Mouse (Mus musculus) left cerebral cortex, adult 8-10 months (tissue): ENCODE results near the gene Bcl9l. TPM values are rescaled to one million over a fixed set of nuclear protein-coding genes. Genes with fewer than 3 reads are reported as not detected.
"Not testable (repeated sequence)": the region's sequence is repeated elsewhere in the genome, so short reads cannot be mapped to it uniquely, and the experiment has no call there.

ENCODE experiments used
- DNase-seq, 2 experiments: peaks; one replicate each; pipeline ENCODE4 v3.0.0; 2022; ENCODE audit warnings: low spot score in 2 of 2
- total RNA-seq, 4 experiments: library from RNA; stranded (reverse); gene quantifications; 2 replicates each; pipeline ENCODE4 v1.2.4; 2022

The Bcl9l gene
- 10 to 100 TPM; 60.4 to 67.8 (median 61.9) TPM for total RNA-seq

- peak; percentile 81 to 87 for DNase-seq
Measured at GRCm38 (mm10) chr9:44482552-44482951, at the start of gene Bcl9l. Bcl9l (plus strand) TSS chr9:44482825.

- DNase-seq: no peak
Measured at GRCm38 (mm10) chr9:44435747-44436146, 46.9 kb upstream of the Bcl9l start.

GRCm38 (mm10) chr9:44440961-44441360 lies 41.7 kb upstream of the Bcl9l start, which contains the start of gene Foxr1:
Foxr1 (minus strand) TSS chr9:44441136.
- DNase-seq: no peak

GRCm38 (mm10) chr9:44444402-44445025 lies 38.1 kb upstream of the Bcl9l start:
- not testable (repeated sequence) for DNase-seq

GRCm38 (mm10) chr9:44450387-44450786 lies 32.2 kb upstream of the Bcl9l start:
- DNase-seq: no peak

GRCm38 (mm10) chr9:44454132-44454890 lies 28.3 kb upstream of the Bcl9l start:
- DNase-seq: peak in 1 of 2 experiments; percentile 89

GRCm38 (mm10) chr9:44454891-44455220 lies 27.8 kb upstream of the Bcl9l start, which contains the start of gene Upk2:
Upk2 (minus strand) TSS chr9:44454976.
- DNase-seq: no peak

- DNase-seq: peak; percentile 63 to 95
Measured at GRCm38 (mm10) chr9:44457035-44457742, 25.4 kb upstream of the Bcl9l start.

- DNase-seq: no peak
Measured at GRCm38 (mm10) chr9:44461950-44462349, 20.7 kb upstream of the Bcl9l start.

GRCm38 (mm10) chr9:44468224-44468623 lies 14.4 kb upstream of the Bcl9l start:
- no peak for DNase-seq

- no peak for DNase-seq
Measured at GRCm38 (mm10) chr9:44468800-44469199, 13.8 kb upstream of the Bcl9l start.

- DNase-seq: no peak
Measured at GRCm38 (mm10) chr9:44473184-44473583, 9.4 kb upstream of the Bcl9l start.

- no peak for DNase-seq
Measured at GRCm38 (mm10) chr9:44474327-44474726, 8.3 kb upstream of the Bcl9l start.

GRCm38 (mm10) chr9:44475936-44476335 lies 6.7 kb upstream of the Bcl9l start:
- no peak for DNase-seq

GRCm38 (mm10) chr9:44477339-44478228 lies 5.0 kb upstream of the Bcl9l start:
- no peak for DNase-seq

GRCm38 (mm10) chr9:44478229-44478921 lies 4.2 kb upstream of the Bcl9l start:
- peak in 1 of 2 experiments; percentile 53 for DNase-seq

- peak; percentile 58 to 65 for DNase-seq
Measured at GRCm38 (mm10) chr9:44478959-44479605, 3.5 kb upstream of the Bcl9l start.

GRCm38 (mm10) chr9:44479628-44480428 lies 2.8 kb upstream of the Bcl9l start:
- peak; percentile 83 to 89 for DNase-seq

- no peak for DNase-seq
Measured at GRCm38 (mm10) chr9:44482112-44482511, 513 bp upstream of the Bcl9l start.
